Mouse (Mus musculus): ENCODE results near the gene Mdk. TPM values are rescaled to one million over a fixed set of nuclear protein-coding genes. Genes with fewer than 3 reads are reported as not detected.

Gene Mdk
- polyA plus RNA-seq, 1 experiment from 2014 or later = 6.8 TPM

- Histone ChIP-seq H3K27ac (ENCODE audit: low read depth) (0 out of 2 replicates have a peak overlapping the region, but pooled peaks have one; percentile 67), H3K27me3 (ENCODE audit: insufficient read depth, low read length) (no peaks in the 10 kb centered on the region)
- no peak for ATAC-seq
Measured at GRCm38 (mm10) chr2:91953825-91954224, 21.7 kb upstream of the Mdk start.

GRCm38 (mm10) chr2:91950275-91951085, 18.4 kb upstream of the Mdk start:
- H3K36me3 ChIP-seq (replicated peaks; ENCODE audit: insufficient read depth, low read length) = peaks cover 7% of the 10 kb centered on the region; the same call in 1 of the 2 replicates
- peak overlapping the region; percentile 92 for H3K27ac ChIP-seq (ENCODE audit: low read depth)
- H3K4me1 ChIP-seq (ENCODE audit: insufficient read depth) = peaks cover 74% of the 10 kb centered on the region
- H3K9me3 ChIP-seq (ENCODE audit: low read length) = no peaks in the 10 kb centered on the region
- peak overlapping the region; percentile 87 for H3K4me2 ChIP-seq (ENCODE audit: low read depth, low read length)
- H3K4me3 ChIP-seq (ENCODE audit: low read depth, low read length) = peak overlapping the region; percentile 48
- no peaks in the 10 kb centered on the region for H3K27me3 ChIP-seq (ENCODE audit: insufficient read depth, low read length)
- 7% methylated on average over 14 of the region's 15 CpGs for WGBS (ENCODE audit: insufficient replicate concordance)
- no peak for TF ChIP-seq EP300 (IDR thresholded peaks at IDR 0.05; ENCODE audit: low read depth)
- TF ChIP-seq CTCF (IDR thresholded peaks at IDR 0.05; ENCODE audit: low read depth) = no peak
- ATAC-seq (peak; percentile 80), DNase-seq (peak; percentile 82)
- peak overlapping the region; percentile 72 for H3K9ac ChIP-seq (replicated peaks)

More at GRCm38 (mm10) chr2:91953825-91954224, 21.7 kb upstream of the Mdk start:
- no peaks in the 10 kb centered on the region; the same call in none of the 2 replicates for H3K36me3 ChIP-seq (replicated peaks; ENCODE audit: insufficient read depth, low read length)
- no peaks in the 10 kb centered on the region for H3K9me3 ChIP-seq (ENCODE audit: low read length)
- TF ChIP-seq EP300 (IDR thresholded peaks at IDR 0.05; ENCODE audit: low read depth) (no peak), CTCF (IDR thresholded peaks at IDR 0.05; ENCODE audit: low read depth) (0 out of 2 replicates have a peak, but pooled peaks have one; percentile 16)
- peak; percentile 47 for DNase-seq
- 36% methylated on average over 5 of the region's 5 CpGs for WGBS (ENCODE audit: insufficient replicate concordance)
- H3K4me1 ChIP-seq (ENCODE audit: insufficient read depth) = peaks cover 80% of the 10 kb centered on the region
- peak overlapping the region; percentile 30; the same call in 1 of the 2 replicates for H3K9ac ChIP-seq (replicated peaks)
- no peak overlapping the region for H3K4me3 ChIP-seq (ENCODE audit: low read depth, low read length)
- no peak overlapping the region for H3K4me2 ChIP-seq (ENCODE audit: low read depth, low read length)

- H3K27me3 ChIP-seq (ENCODE audit: insufficient read depth, low read length) = no peaks in the 10 kb centered on the region
- no peaks in the 10 kb centered on the region for H3K9me3 ChIP-seq (ENCODE audit: low read length)
- H3K27ac ChIP-seq (ENCODE audit: low read depth) = peak overlapping the region; percentile 92
- H3K9ac ChIP-seq (replicated peaks) = peak overlapping the region; percentile 72
- DNase-seq (peak; percentile 62), ATAC-seq (peak; percentile 55)
- H3K4me3 ChIP-seq (ENCODE audit: low read depth, low read length) = peak overlapping the region; percentile 48
- peaks cover 15% of the 10 kb centered on the region for H3K36me3 ChIP-seq (replicated peaks; ENCODE audit: insufficient read depth, low read length)
- H3K4me2 ChIP-seq (ENCODE audit: low read depth, low read length) = peak overlapping the region; percentile 87
- peaks cover 67% of the 10 kb centered on the region for H3K4me1 ChIP-seq (ENCODE audit: insufficient read depth)
- WGBS (ENCODE audit: insufficient replicate concordance) = 16% methylated on average over 17 of the region's 17 CpGs
- TF ChIP-seq CTCF (IDR thresholded peaks at IDR 0.05; ENCODE audit: low read depth) = no peak
- peak; percentile 77 for TF ChIP-seq EP300 (IDR thresholded peaks at IDR 0.05; ENCODE audit: low read depth)
Measured at GRCm38 (mm10) chr2:91949411-91950274, 17.5 kb upstream of the Mdk start.

- Histone ChIP-seq H3K4me1 (ENCODE audit: insufficient read depth) (peaks cover 63% of the 10 kb centered on the region), H3K9ac (replicated peaks) (peak overlapping the region; percentile 72)
- no peak for TF ChIP-seq EP300 (IDR thresholded peaks at IDR 0.05; ENCODE audit: low read depth)
- TF ChIP-seq CTCF (IDR thresholded peaks at IDR 0.05; ENCODE audit: low read depth) = no peak
Measured at GRCm38 (mm10) chr2:91948792-91949241, 16.7 kb upstream of the Mdk start.

GRCm38 (mm10) chr2:91948151-91948509, 16.0 kb upstream of the Mdk start:
- Histone ChIP-seq H3K27ac (ENCODE audit: low read depth) (peak overlapping the region; percentile 92), H3K9me3 (ENCODE audit: low read length) (no peaks in the 10 kb centered on the region), H3K36me3 (replicated peaks; ENCODE audit: insufficient read depth, low read length) (peaks cover 25% of the 10 kb centered on the region), H3K4me2 (ENCODE audit: low read depth, low read length) (peak overlapping the region; percentile 87), H3K4me3 (ENCODE audit: low read depth, low read length) (peak overlapping the region; percentile 48), H3K27me3 (ENCODE audit: insufficient read depth, low read length) (no peaks in the 10 kb centered on the region), H3K9ac (replicated peaks) (peak overlapping the region; percentile 72), H3K4me1 (ENCODE audit: insufficient read depth) (peaks cover 59% of the 10 kb centered on the region)
- TF ChIP-seq EP300 (IDR thresholded peaks at IDR 0.05; ENCODE audit: low read depth) = peak; percentile 52; the same call in 1 of the 2 replicates
- TF ChIP-seq CTCF (IDR thresholded peaks at IDR 0.05; ENCODE audit: low read depth) = no peak
- ATAC-seq (peak; percentile 18), DNase-seq (no peak)
- 30% methylated on average over 6 of the region's 6 CpGs for WGBS (ENCODE audit: insufficient replicate concordance)

More at GRCm38 (mm10) chr2:91948792-91949241, 16.7 kb upstream of the Mdk start:
- peak; percentile 56 for DNase-seq
- peak overlapping the region; percentile 92 for H3K27ac ChIP-seq (ENCODE audit: low read depth)
- WGBS (ENCODE audit: insufficient replicate concordance) = 44% methylated on average over 3 of the region's 3 CpGs
- H3K4me3 ChIP-seq (ENCODE audit: low read depth, low read length) = peak overlapping the region; percentile 48
- H3K36me3 ChIP-seq (replicated peaks; ENCODE audit: insufficient read depth, low read length) = peaks cover 18% of the 10 kb centered on the region
- H3K9me3 ChIP-seq (ENCODE audit: low read length) = no peaks in the 10 kb centered on the region
- peak overlapping the region; percentile 87 for H3K4me2 ChIP-seq (ENCODE audit: low read depth, low read length)
- H3K27me3 ChIP-seq (ENCODE audit: insufficient read depth, low read length) = no peaks in the 10 kb centered on the region
- no peak for ATAC-seq
